Mouse (Mus musculus) neural tube, embryonic 13.5 days (tissue): ENCODE results near the gene Ttc39d. TPM values are rescaled to one million over a fixed set of nuclear protein-coding genes. Genes with fewer than 3 reads are reported as not detected.
A peak's percentile ranks its signal among the peaks of the same experiment; 100 is the strongest.
"Not testable (repeated sequence)": the region's sequence is repeated elsewhere in the genome, so short reads cannot be mapped to it uniquely, and the experiment has no call there.

Experiments used
- ATAC-seq: fragments of 200-750 bp; cut with Nextera tagmentation; 2 replicates; pipeline ENCODE4 v1.8.0; 2017; ENCODE audit warnings: low read depth, mild to moderate bottlenecking, moderate TSS enrichment, moderate library complexity
- H3K27ac ChIP-seq: fragments of 300-500 bp; sonication (generic); replicated peaks from 2 replicates; pipeline ENCODE4 v1.5.1; 2015; ENCODE audit warnings: moderate library complexity, mild to moderate bottlenecking, inconsistent platforms
- H3K27me3 ChIP-seq: fragments of 300-500 bp; sonication (generic); 2 replicates; pipeline ENCODE4 v1.6.1; 2015; ENCODE audit warnings: mild to moderate bottlenecking, inconsistent platforms
- H3K36me3 ChIP-seq: fragments of 300-500 bp; sonication (generic); 2 replicates; pipeline ENCODE4 v1.6.1; 2015; ENCODE audit warnings: mild to moderate bottlenecking, inconsistent platforms
- H3K4me1 ChIP-seq: fragments of 300-500 bp; sonication (generic); replicated peaks from 2 replicates; pipeline ENCODE4 v1.6.1; 2015; ENCODE audit warnings: inconsistent platforms
- H3K4me2 ChIP-seq: fragments of 300-500 bp; sonication (generic); 2 replicates; pipeline ENCODE4 v1.6.1; 2015; ENCODE audit warnings: inconsistent platforms, mild to moderate bottlenecking, moderate library complexity
- H3K4me3 ChIP-seq: fragments of 300-500 bp; sonication (generic); 2 replicates; pipeline ENCODE4 v1.5.1; 2015; ENCODE audit warnings: mild to moderate bottlenecking, inconsistent platforms
- H3K9ac ChIP-seq: fragments of 300-500 bp; sonication (generic); 2 replicates; pipeline ENCODE4 v1.6.1; 2015; ENCODE audit warnings: moderate library complexity, mild to moderate bottlenecking, inconsistent platforms
- H3K9me3 ChIP-seq: fragments of 300-500 bp; sonication (generic); 2 replicates; pipeline ENCODE4 v1.6.1; 2016; ENCODE audit warnings: inconsistent platforms
- WGBS: fragments of 180-500 bp; shearing (Covaris S2); methylation state at CpG from one replicate; pipeline ENCODE4 v1.1.7; 2015; 5-methylcytosine and 5-hydroxymethylcytosine counted together
- polyA plus RNA-seq: library from polyadenylated mRNA; unstranded; fragments of >200 nt; fragmentation: Nextera tagmentation; extraction: Ambion mirVana; gene quantifications from 2 replicates; pipeline ENCODE4 v1.2.1, GENCODE M21; 2015

The Ttc39d gene
- polyA plus RNA-seq, 1 experiment from 2014 or later: not detected

DNA sequence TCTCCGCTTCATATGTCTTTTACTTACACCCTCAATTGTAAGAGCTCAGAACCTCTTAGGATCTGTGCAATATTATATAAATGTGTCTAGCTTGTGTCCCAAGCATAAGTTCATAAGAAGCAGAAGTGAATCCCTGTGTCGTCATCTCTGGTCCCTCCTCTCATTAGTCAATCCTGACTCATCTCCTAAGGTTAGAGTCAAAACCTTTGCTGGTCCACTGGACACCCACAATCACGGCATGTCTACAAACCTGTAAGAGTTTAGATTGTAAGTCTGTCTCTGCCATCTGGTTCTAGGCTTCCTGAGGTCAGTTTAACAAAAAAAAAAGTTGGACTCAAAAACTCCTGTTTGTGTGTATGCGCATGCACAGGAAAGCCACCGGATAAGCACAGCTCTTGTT, 34.5 kb upstream of the Ttc39d start:
- Histone ChIP-seq H3K36me3 (no peaks in the 10 kb centered on the region), H3K9ac (no peak overlapping the region), H3K9me3 (no peaks in the 10 kb centered on the region), H3K4me3 (no peak overlapping the region), H3K27me3 (no peaks in the 10 kb centered on the region), H3K4me1 (peaks cover 17% of the 10 kb centered on the region), H3K27ac (no peak overlapping the region), H3K4me2 (no peak overlapping the region)
- ATAC-seq: no peak
- WGBS: 89% methylated on average over 5 of the region's 5 CpGs

DNA sequence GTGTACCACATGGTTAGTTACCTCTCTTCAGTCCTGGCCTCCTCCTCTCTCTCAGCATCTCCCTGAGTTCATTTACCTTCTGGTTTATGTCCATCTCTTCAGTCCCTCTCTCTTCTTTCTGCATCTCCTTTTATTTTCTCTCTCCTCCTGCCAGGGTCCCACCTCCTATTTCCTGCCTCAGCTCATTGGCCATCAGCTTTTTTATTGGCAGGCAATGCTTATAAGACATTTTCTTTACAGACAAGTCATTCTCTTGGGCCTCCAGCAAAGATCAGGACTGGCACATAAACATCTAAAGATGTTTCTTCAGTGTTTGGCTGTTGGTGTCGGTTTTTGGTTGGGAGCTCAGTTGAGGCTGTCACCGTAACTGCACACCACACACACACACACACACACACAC, 33.6 kb upstream of the Ttc39d start:
- Histone ChIP-seq H3K4me3 (no peak overlapping the region), H3K9ac (no peak overlapping the region), H3K4me2 (no peak overlapping the region), H3K36me3 (no peaks in the 10 kb centered on the region), H3K4me1 (peaks cover 7% of the 10 kb centered on the region), H3K9me3 (no peaks in the 10 kb centered on the region), H3K27ac (no peak overlapping the region), H3K27me3 (no peaks in the 10 kb centered on the region)
- no peak for ATAC-seq
- WGBS: 81% methylated on average over 2 of the region's 2 CpGs

DNA sequence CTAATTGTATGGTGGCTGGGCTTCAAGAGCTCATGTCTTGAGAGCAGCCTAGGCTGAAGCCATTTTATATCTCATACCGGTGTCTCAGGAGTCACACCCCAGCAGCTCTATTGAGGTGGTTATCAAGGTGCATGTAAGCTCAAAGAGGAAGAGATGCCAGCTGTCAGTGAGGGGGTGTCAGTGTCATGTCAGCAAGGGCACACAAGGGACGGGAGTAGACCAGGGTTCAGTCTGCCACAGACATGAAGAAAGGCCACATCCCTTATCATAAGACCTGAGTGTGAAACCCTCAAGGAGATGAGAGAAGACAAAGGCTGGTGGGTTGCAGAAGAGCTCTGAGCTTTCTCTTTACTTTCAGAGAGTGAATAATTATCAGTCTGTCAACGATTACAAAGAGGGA, 33.1 kb upstream of the Ttc39d start:
- Histone ChIP-seq H3K4me3 (no peak overlapping the region), H3K4me1 (peaks cover 3% of the 10 kb centered on the region)
- ATAC-seq: no peak

DNA sequence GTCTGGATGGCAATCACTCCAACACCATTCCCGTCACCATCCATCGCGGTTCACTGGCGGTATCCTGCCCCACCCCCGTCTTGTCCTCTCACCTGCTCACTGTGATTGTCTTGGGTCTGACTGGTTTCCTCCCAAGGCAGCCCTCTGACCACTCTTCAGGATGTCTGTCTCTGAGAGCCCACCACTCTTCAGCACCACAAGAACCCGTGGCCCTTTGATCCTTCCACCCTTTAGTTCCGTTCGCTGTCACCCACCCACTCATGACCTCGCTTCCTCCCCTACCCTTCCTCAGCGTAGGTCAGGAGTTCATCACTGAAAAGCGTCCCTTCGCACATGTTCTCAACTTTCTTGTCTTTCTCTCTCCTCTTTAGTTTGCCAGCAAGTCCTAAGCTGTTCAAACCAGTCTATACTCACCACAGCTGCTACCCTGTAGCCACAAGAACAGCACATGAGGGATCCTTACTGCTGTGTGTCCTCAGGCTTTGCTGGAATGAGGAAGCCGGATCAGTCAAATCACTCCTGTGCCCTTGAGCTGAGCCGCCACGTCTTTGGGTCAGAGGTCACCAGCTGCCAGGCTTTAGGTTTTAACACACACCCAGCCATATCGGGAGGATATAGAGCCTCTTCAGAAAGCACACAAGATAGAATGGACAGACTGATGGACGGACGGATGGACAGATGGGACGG, 32.4 kb upstream of the Ttc39d start:
- H3K27ac ChIP-seq: no peak overlapping the region
- 81% methylated on average over 19 of the region's 19 CpGs for WGBS
- H3K4me3 ChIP-seq: no peak overlapping the region
- no peaks in the 10 kb centered on the region for H3K4me1 ChIP-seq
- no peak for ATAC-seq
- H3K36me3 ChIP-seq: no peaks in the 10 kb centered on the region
- no peaks in the 10 kb centered on the region for H3K9me3 ChIP-seq
- no peak overlapping the region for H3K4me2 ChIP-seq
- no peak overlapping the region for H3K9ac ChIP-seq
- no peaks in the 10 kb centered on the region for H3K27me3 ChIP-seq

More for the DNA sequence above, 33.1 kb upstream of the Ttc39d start:
- Histone ChIP-seq H3K9ac (no peak overlapping the region), H3K9me3 (no peaks in the 10 kb centered on the region), H3K4me2 (no peak overlapping the region), H3K27ac (no peak overlapping the region), H3K36me3 (no peaks in the 10 kb centered on the region), H3K27me3 (no peaks in the 10 kb centered on the region)
- 91% methylated on average over 3 of the region's 3 CpGs for WGBS

DNA sequence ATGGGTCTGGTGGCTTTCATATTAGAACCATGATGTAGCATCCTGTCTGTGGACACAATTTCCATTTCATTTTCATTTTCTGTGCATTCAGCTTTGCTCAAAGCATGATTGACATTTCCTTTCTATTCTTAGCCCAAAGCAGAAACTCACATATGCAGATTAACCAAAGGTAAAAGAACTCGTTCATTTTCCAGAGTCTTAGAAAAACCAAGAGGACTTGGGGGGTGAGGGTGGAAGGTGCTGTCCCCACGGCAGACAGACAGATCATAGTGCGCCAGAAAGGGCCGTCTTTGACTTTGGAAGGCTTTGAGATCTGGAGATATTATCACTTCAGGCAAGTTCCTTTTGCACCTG, 31.9 kb upstream of the Ttc39d start:
- Histone ChIP-seq H3K9me3 (no peaks in the 10 kb centered on the region), H3K27ac (no peak overlapping the region), H3K36me3 (no peaks in the 10 kb centered on the region), H3K4me1 (no peaks in the 10 kb centered on the region), H3K27me3 (no peaks in the 10 kb centered on the region), H3K9ac (no peak overlapping the region), H3K4me2 (no peak overlapping the region), H3K4me3 (no peak overlapping the region)
- ATAC-seq: no peak
- 85% methylated on average over 4 of the region's 4 CpGs for WGBS

DNA sequence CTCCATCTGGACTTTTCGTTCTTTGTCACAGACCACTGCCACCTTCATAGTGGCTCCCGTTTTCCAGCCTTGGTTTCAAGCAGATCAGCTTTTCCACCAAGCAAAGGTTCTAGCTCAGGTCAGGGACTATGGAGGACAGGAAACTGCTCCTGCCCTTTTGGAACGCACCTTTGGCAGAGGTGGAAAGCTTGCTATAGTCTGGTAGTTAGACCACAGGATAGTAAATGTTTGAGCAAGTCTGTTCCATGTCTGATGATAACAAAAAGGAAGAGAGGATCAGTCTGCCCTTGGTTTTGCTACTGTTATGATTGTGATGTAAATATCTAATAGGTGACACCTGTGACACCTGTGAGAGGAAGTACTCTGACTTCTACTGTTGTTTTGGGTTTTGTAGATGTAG, 31.3 kb upstream of the Ttc39d start:
- Histone ChIP-seq H3K27ac (no peak overlapping the region), H3K9ac (no peak overlapping the region), H3K9me3 (no peaks in the 10 kb centered on the region), H3K4me3 (no peak overlapping the region), H3K27me3 (no peaks in the 10 kb centered on the region), H3K4me2 (no peak overlapping the region), H3K4me1 (no peaks in the 10 kb centered on the region), H3K36me3 (no peaks in the 10 kb centered on the region)
- 86% methylated on average over 3 of the region's 3 CpGs for WGBS
- no peak for ATAC-seq

DNA sequence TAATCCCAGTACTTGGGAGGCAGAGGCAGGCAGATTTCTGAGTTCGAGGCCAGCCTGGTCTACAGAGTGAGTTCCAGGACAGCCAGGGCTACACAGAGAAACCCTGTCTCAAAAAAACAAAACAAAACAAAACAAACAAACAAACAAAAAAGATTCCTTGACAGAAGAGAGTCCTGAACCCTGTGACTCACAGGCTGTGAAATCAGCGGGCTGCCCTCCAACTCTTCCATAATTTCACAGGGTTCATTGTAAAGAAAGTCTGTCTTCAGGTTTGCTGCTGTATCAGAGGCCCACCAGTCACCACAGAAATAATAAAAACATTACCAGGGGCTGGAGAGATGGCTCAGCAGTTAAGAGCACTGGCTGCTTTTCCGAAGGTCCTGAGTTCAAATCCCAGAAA, 28.4 kb upstream of the Ttc39d start:
- not testable (repeated sequence) for ATAC-seq, H3K27me3 ChIP-seq

DNA sequence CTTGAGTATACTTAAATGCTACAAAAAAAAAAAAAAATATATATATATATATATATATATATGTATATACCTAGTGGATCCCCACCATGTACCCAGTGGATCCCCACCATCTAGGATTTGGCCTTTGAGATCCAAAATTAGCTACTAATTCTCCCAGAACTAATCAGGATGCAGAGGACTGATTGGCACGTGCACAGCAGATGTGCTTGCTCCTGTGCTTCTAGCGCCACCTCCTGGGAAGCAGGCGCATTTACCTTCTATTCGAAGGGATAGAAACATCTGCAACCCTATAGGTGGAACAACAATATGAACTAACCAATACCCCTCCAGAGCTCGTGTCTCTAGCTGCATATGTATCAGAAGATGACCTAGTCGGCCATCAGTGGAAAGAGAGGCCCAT, 27.3 kb upstream of the Ttc39d start:
- no peak overlapping the region for H3K4me3 ChIP-seq
- no peak overlapping the region for H3K4me2 ChIP-seq
- H3K9me3 ChIP-seq: no peaks in the 10 kb centered on the region
- no peak overlapping the region for H3K27ac ChIP-seq
- H3K27me3 ChIP-seq: no peaks in the 10 kb centered on the region
- H3K36me3 ChIP-seq: no peaks in the 10 kb centered on the region
- 0% methylated on average over 6 of the region's 6 CpGs for WGBS
- ATAC-seq: peak; percentile 88
- H3K4me1 ChIP-seq: no peaks in the 10 kb centered on the region
- no peak overlapping the region for H3K9ac ChIP-seq

More for the DNA sequence above, 28.4 kb upstream of the Ttc39d start:
- 88% methylated on average over 3 of the region's 3 CpGs for WGBS
- not testable (repeated sequence) for H3K4me2 ChIP-seq, H3K36me3 ChIP-seq, H3K27ac ChIP-seq, H3K9me3 ChIP-seq, H3K9ac ChIP-seq, H3K4me1 ChIP-seq, H3K4me3 ChIP-seq

DNA sequence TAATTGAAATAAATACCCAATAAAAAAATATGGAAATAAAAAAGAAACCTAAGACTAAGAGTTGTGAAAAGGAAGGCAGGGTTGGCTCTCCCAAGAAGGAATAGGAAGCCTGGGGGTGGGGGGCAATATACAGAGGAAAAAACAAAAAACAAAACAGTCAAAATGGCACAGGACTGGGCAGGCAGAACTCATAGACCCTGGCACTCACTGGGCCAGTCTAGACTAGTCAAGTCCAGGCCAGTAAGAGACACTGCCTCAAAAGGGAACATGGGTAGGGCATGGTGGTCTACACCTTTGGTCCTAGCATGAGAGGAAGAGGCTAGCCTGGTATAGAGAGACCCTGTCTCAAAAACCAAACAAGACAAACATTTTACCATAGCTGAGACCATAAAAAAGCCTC, 26.8 kb upstream of the Ttc39d start:
- Histone ChIP-seq H3K4me2 (no peak overlapping the region), H3K4me1 (no peaks in the 10 kb centered on the region)
- ATAC-seq: peak; percentile 87

DNA sequence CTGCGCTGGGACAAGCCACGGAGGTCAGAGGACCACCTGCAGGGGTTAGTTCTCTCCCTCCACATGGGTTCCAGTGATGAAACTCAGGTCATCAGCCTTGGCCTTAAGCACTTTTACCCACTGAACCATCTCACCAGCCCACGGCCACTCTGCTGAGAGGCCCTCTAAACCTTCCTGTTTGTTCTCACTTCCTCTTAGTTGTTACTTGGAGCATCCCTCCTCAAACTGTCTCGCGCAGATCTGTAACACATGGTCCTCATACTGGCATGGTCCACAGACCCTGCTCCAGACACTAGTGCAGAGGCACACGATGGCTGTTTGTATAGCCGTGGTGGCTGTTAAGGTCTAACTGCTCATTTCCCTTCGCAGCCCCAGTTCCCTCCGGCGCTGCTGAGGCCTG, 23.6 kb upstream of the Ttc39d start:
- WGBS: 79% methylated on average over 10 of the region's 10 CpGs
- ATAC-seq: no peak
- no peak overlapping the region for H3K9ac ChIP-seq
- no peak overlapping the region for H3K4me3 ChIP-seq
- no peak overlapping the region for H3K4me2 ChIP-seq
- no peaks in the 10 kb centered on the region for H3K36me3 ChIP-seq
- H3K27ac ChIP-seq: no peak overlapping the region
- no peaks in the 10 kb centered on the region for H3K9me3 ChIP-seq
- no peaks in the 10 kb centered on the region for H3K27me3 ChIP-seq
- no peaks in the 10 kb centered on the region for H3K4me1 ChIP-seq

More for the DNA sequence above, 26.8 kb upstream of the Ttc39d start:
- H3K27me3 ChIP-seq: no peaks in the 10 kb centered on the region
- no peaks in the 10 kb centered on the region for H3K9me3 ChIP-seq
- H3K9ac ChIP-seq: no peak overlapping the region
- no peaks in the 10 kb centered on the region for H3K36me3 ChIP-seq
- no peak overlapping the region for H3K4me3 ChIP-seq
- no peak overlapping the region for H3K27ac ChIP-seq

DNA sequence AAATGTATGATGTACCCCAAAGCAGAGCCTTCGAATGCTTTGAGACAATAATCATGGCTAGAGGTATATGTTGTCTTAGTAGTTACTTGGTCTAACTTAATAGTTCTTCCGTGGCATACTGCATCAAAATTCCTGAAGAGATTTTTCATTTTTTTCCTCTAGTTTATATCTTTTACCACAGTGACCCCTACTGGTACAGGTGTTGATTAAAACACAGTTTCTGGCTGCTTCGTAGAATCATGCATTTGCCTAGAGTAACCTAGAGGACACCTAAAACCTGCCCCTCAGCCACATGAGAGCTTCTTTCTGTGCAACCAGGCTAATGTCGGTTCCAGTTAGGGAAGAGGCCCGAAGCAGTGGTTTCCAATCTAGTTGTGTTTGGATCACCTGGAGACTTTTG, 14.2 kb upstream of the Ttc39d start:
- no peaks in the 10 kb centered on the region for H3K4me1 ChIP-seq
- 69% methylated on average over 5 of the region's 5 CpGs for WGBS
- no peak overlapping the region for H3K4me3 ChIP-seq
- ATAC-seq: no peak
- H3K4me2 ChIP-seq: no peak overlapping the region
- H3K27ac ChIP-seq: no peak overlapping the region
- no peaks in the 10 kb centered on the region for H3K27me3 ChIP-seq
- H3K9me3 ChIP-seq: no peaks in the 10 kb centered on the region
- H3K9ac ChIP-seq: no peak overlapping the region
- peaks cover 37% of the 10 kb centered on the region for H3K36me3 ChIP-seq

DNA sequence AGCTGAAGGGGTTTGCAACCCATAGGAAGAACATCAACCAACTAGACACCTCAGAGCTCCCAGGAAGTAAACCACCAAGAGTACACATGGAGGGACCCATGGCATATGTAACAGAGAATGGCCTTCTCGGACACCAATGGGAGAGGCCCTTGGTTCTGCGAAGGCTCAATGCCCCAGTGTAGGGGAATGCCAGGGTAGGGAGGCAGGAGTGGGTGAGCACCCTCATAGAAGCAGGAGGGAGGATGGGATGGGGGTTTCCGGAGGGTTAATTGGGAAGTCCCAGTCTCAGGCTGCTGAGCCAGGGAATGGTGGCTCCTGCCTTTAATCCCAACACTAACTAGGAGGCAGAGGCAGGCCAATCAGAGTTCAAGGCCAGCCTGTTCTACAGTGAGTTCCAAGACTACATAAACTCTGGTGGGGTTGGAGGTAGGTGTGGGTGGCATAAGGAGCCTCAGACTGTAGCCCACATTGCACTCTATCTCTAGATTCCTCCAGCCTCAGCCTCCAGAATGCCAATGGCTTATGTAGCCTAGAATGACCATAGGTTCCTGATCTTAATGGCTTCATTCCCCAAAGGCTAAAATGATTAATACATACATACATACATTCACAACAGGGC, 8.0 kb upstream of the Ttc39d start:
- Histone ChIP-seq H3K4me1 (peaks cover 13% of the 10 kb centered on the region), H3K36me3 (peaks cover 85% of the 10 kb centered on the region), H3K9me3 (no peaks in the 10 kb centered on the region), H3K27me3 (no peaks in the 10 kb centered on the region), H3K27ac (no peak overlapping the region), H3K4me3 (no peak overlapping the region), H3K9ac (no peak overlapping the region), H3K4me2 (no peak overlapping the region)
- peak; percentile 42; the same call in 1 of the 2 replicates for ATAC-seq
- WGBS: 84% methylated on average over 3 of the region's 3 CpGs

DNA sequence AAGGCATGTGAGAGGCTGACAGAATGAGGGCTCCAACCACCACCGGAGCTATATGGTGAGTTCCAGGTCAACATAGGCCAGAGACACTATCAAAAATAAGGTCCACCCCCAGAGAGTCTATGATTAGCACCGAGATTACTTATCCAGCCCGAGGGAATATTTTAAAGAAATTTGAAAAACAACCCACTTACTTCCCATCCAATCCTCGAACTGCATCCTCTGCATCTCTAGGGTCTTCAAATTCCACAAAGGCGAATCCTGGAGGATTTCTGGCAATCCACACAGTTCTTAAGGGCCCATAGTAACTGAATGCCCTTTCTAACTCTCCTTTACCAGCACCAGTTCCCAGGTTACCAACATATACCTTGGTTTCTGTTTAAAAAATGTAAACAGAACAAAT, 1.6 kb upstream of the Ttc39d start:
- peak overlapping the region; percentile 93 for H3K4me3 ChIP-seq
- no peaks in the 10 kb centered on the region for H3K9me3 ChIP-seq
- WGBS: 34% methylated on average over 5 of the region's 5 CpGs
- peak overlapping the region; percentile 91 for H3K4me2 ChIP-seq
- H3K4me1 ChIP-seq: peaks cover 34% of the 10 kb centered on the region
- no peak for ATAC-seq
- peaks cover 38% of the 10 kb centered on the region for H3K36me3 ChIP-seq
- H3K9ac ChIP-seq: peak overlapping the region; percentile 98
- peak overlapping the region; percentile 99 for H3K27ac ChIP-seq
- H3K27me3 ChIP-seq: no peaks in the 10 kb centered on the region
